Mouse (Mus musculus) limb, embryonic 12.5 days (tissue): ENCODE results near the gene Olfr655. TPM values are rescaled to one million over a fixed set of nuclear protein-coding genes. Genes with fewer than 3 reads are reported as not detected.

Source experiments
- ATAC-seq: fragments of 200-750 bp; cut with Nextera tagmentation; 2 replicates; pipeline ENCODE4 v1.8.0; 2017; ENCODE audit warnings: low read depth, moderate TSS enrichment; ENCODE audit not compliant: insufficient number of reproducible peaks, insufficient read depth, low FRiP score, low TSS enrichment
- H3K27ac ChIP-seq: fragments of 300-500 bp; sonication (generic); 2 replicates; pipeline ENCODE4 v1.5.1; 2016; ENCODE audit warnings: mild to moderate bottlenecking, moderate library complexity
- H3K27me3 ChIP-seq: fragments of 300-500 bp; sonication (generic); 2 replicates; pipeline ENCODE4 v1.6.1; 2016; ENCODE audit warnings: mild to moderate bottlenecking, moderate library complexity
- H3K36me3 ChIP-seq: fragments of 300-500 bp; sonication (generic); 2 replicates; pipeline ENCODE4 v1.6.1; 2016; ENCODE audit warnings: mild to moderate bottlenecking, moderate library complexity
- H3K4me1 ChIP-seq: fragments of 300-500 bp; sonication (generic); replicated peaks from 2 replicates; pipeline ENCODE4 v1.6.1; 2016
- H3K4me2 ChIP-seq: fragments of 300-500 bp; sonication (generic); 2 replicates; pipeline ENCODE4 v1.6.1; 2016; ENCODE audit warnings: mild to moderate bottlenecking, moderate library complexity
- H3K4me3 ChIP-seq: fragments of 300-500 bp; sonication (generic); replicated peaks from 2 replicates; pipeline ENCODE4 v1.5.1; 2016; ENCODE audit warnings: mild to moderate bottlenecking
- H3K9ac ChIP-seq: fragments of 300-500 bp; sonication (generic); replicated peaks from 2 replicates; pipeline ENCODE4 v1.6.1; 2016; ENCODE audit warnings: mild to moderate bottlenecking, moderate library complexity
- H3K9me3 ChIP-seq: fragments of 300-500 bp; sonication (generic); 2 replicates; pipeline ENCODE4 v1.6.1; 2016; ENCODE audit warnings: mild to moderate bottlenecking, moderate library complexity
- WGBS: fragments of 180-500 bp; shearing (Covaris S2); methylation state at CpG from one replicate; pipeline ENCODE4 v1.1.7; 2016; 5-methylcytosine and 5-hydroxymethylcytosine counted together
- polyA plus RNA-seq: library from polyadenylated mRNA; unstranded; fragments of >200 nt; fragmentation: Nextera tagmentation; extraction: Ambion mirVana; gene quantifications from 2 replicates; pipeline ENCODE4 v1.2.1, GENCODE M21; 2016

The Olfr655 gene
- not detected in 2 replicates for polyA plus RNA-seq

DNA sequence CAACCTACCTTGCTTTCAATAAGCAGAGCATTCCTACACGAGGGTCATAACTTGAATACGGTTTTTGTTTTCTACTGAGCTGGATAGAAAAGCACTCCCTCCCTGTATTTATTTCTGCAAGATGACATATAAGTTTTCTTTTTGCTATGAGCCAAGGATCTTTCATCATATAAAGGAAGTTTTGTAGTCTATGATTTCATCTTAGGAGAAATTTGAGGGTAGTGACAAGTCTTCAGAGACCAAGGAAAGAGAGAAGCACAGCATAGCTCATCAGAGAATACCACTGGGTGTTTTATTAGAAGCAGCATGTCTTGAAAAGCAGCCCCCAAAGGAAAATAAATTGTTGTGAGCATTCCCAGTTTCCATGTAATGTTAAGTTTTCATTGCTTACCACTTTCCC is at the start of gene Olfr655:
Gene Olfr655, minus strand, starts transcription at position 101 of the 400 bp plus-strand sequence.
- WGBS, result 90% methylated on average over 2 of the region's 2 CpGs
- Histone ChIP-seq H3K4me1 (no peaks in the 10 kb centered on the region), H3K4me3 (no peak within 1 kb of the TSS), H3K9ac (no peak within 1 kb of the TSS), H3K9me3 (no peaks in the 10 kb centered on the region), H3K27ac (no peak within 1 kb of the TSS), H3K4me2 (no peak within 1 kb of the TSS), H3K36me3 (no peaks in the 10 kb centered on the region), H3K27me3 (no peaks in the 10 kb centered on the region)
- ATAC-seq, result no peak

DNA sequence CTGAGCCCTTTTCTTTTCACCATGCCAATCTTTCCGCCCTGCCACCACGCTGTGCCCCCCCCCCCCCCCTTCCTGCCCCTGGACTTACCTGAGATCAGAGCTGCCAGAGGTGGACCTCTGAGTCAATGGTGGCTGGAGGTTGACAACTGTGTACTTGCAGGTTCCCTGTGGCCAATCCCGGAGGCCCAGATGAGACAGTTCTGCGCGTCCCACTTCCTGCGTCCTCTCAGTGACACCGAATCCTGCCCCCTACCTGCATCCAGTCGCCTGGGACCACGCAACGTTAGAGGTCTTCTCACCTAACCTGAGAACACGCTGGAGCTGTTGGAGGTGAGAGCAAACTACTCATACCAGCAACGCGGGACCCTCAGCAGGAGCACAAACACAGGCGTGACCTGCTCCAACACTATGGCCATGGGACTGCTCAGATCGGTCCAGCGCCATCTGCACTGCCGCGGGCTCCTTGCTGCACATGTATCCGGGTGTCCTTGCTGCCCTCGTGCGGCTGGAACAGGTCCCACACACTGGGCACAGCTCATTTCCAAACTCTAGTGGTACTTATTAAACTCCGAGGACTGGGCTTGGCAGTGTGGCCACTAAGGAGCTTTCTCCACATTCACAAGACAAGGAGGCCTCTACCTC is 45.4 kb upstream of the Olfr655 start, which contains the start of gene Olfr658:
Gene Olfr658, minus strand, starts transcription at position 465 of the 642 bp plus-strand sequence.
- H3K9ac ChIP-seq, result no peak within 1 kb of the TSS
- no peaks in the 10 kb centered on the region for H3K4me1 ChIP-seq
- H3K27me3 ChIP-seq, result no peaks in the 10 kb centered on the region
- no peak within 1 kb of the TSS for H3K27ac ChIP-seq
- peak within 1 kb of the TSS; percentile 46 for H3K4me2 ChIP-seq
- peak; percentile 79; the same call in 1 of the 2 replicates for ATAC-seq
- peak within 1 kb of the TSS; percentile 19; the same call in 1 of the 2 replicates for H3K4me3 ChIP-seq
- H3K9me3 ChIP-seq, result no peaks in the 10 kb centered on the region
- no peaks in the 10 kb centered on the region for H3K36me3 ChIP-seq
- 24% methylated on average over 20 of the region's 22 CpGs for WGBS

DNA sequence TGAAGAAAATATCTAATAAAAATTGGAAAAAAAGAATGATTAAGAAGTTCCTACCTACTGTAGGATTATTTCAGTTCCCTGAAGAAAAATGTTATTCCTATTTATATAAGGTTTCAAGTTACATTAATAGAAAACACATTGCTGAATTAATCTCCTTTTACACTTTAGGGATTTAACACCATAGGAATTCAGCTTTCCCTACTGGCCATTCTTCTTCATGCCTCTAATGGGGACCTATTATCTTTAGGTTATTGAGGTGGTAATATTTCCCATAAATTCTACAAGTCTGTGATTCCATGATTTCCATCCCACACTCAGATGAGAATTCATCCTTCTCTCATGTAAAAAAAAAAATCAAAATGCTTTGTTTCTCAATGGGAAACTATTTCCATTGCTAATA is 22.9 kb upstream of the Olfr655 start, which contains the start of gene Olfr657:
Gene Olfr657, plus strand, starts transcription at position 301 of the 400 bp plus-strand sequence.
- no peak within 1 kb of the TSS for H3K9ac ChIP-seq
- no peaks in the 10 kb centered on the region for H3K27me3 ChIP-seq
- no peaks in the 10 kb centered on the region for H3K4me1 ChIP-seq
- H3K36me3 ChIP-seq, result no peaks in the 10 kb centered on the region
- no peak within 1 kb of the TSS for H3K4me3 ChIP-seq
- H3K27ac ChIP-seq, result no peak within 1 kb of the TSS
- no peak for ATAC-seq
- no peak within 1 kb of the TSS for H3K4me2 ChIP-seq
- no peaks in the 10 kb centered on the region for H3K9me3 ChIP-seq

DNA sequence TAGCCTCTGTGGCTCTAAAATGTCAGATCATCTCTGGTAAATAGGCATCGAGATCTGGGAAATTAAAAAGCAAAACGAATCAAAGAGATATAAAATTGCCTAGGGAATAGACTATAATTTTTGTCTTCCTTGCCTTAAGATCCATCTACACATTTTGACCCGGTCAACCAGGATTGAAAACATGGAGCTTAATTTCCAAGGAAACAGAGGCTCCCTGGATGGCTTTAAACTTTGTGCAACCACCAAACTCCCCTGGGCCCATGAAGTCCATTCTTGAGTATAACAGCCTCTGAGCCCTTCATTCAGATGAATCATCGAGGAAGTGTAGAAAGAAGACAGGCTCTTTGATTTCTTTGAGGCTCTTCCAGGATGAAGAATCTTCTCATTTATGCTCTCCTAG is 12.1 kb upstream of the Olfr655 start, which contains the start of gene Olfr656:
Gene Olfr656, plus strand, starts transcription at position 301 of the 400 bp plus-strand sequence.
- no peaks in the 10 kb centered on the region for H3K4me1 ChIP-seq
- H3K9me3 ChIP-seq, result no peaks in the 10 kb centered on the region
- ATAC-seq, result no peak
- H3K27me3 ChIP-seq, result no peaks in the 10 kb centered on the region
- H3K4me2 ChIP-seq, result no peak within 1 kb of the TSS
- no peak within 1 kb of the TSS for H3K27ac ChIP-seq
- 84% methylated on average over 4 of the region's 4 CpGs for WGBS
- no peaks in the 10 kb centered on the region for H3K36me3 ChIP-seq
- no peak within 1 kb of the TSS for H3K9ac ChIP-seq
- H3K4me3 ChIP-seq, result no peak within 1 kb of the TSS

DNA sequence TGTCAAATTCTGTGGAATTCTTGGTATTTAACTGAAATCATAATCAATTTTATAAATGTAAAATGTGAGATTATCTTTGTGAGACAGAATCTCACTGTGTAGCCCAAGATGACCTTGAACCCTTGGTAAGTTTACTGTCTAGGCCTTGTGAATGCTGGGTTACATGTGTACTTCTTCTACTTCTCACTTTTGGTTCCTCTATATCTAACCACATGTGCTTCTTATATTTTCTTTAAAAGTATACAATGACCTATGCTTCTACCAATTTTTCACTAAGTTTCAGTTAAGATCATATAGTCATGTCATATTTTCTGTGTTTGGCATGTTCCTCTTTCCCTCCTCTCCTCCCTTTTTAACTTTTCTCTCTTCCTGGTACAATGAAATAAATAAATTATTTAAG is 3.1 kb upstream of the Olfr655 start:
- no peaks in the 10 kb centered on the region for H3K27me3 ChIP-seq
- H3K4me3 ChIP-seq, result no peak overlapping the region
- H3K36me3 ChIP-seq, result no peaks in the 10 kb centered on the region
- no peak overlapping the region for H3K27ac ChIP-seq
- no peak overlapping the region for H3K4me2 ChIP-seq
- no peaks in the 10 kb centered on the region for H3K4me1 ChIP-seq
- no peaks in the 10 kb centered on the region for H3K9me3 ChIP-seq
- ATAC-seq, result no peak
- H3K9ac ChIP-seq, result no peak overlapping the region

DNA sequence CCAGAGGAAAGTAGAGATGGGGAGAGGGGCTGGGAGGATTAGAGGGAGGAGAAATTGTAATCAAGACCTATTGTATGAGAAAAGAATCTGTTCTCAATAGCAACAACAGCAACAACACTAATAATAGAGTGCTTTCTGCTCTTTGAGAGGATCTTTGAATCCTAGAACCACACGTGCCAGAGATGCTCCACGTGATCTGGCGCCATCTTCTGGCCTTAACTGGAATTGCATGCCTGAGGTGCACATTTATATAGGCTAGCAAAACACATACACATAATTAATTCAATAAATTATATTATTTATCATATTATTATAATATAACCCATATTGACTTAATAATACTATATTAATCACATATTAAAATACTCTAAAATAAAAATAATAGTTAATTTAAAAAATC is 1.6 kb upstream of the Olfr655 start:
- H3K4me3 ChIP-seq, result no peak overlapping the region
- no peaks in the 10 kb centered on the region for H3K4me1 ChIP-seq
- no peak for ATAC-seq
- no peaks in the 10 kb centered on the region for H3K27me3 ChIP-seq
- no peak overlapping the region for H3K9ac ChIP-seq
- H3K27ac ChIP-seq, result no peak overlapping the region
- no peak overlapping the region for H3K4me2 ChIP-seq
- no peaks in the 10 kb centered on the region for H3K36me3 ChIP-seq
- no peaks in the 10 kb centered on the region for H3K9me3 ChIP-seq
- 4% methylated on average over 3 of the region's 3 CpGs for WGBS

DNA sequence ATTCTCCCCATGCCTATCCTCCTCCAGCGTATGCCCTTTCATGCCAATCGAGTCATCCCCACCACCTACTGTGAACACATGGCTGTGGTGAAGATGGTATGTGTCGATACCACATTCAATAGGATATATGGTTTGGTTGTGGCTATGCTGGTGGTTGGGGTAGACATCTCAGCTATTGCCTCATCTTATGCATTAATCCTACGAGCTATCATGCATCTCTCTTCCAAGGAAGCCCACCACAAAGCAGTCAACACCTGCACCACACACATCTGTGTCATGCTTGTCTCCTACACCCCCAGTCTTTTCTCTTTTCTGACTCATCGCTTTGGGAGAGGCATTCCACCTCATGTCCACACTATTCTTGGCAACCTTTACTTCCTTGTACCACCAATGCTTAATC is 13.3 kb downstream of the Olfr655 start:
- Histone ChIP-seq H3K27me3 (no peaks in the 10 kb centered on the region), H3K36me3 (no peaks in the 10 kb centered on the region), H3K9me3 (no peaks in the 10 kb centered on the region), H3K4me1 (no peaks in the 10 kb centered on the region), H3K4me3 (no peak overlapping the region), H3K27ac (no peak overlapping the region), H3K4me2 (no peak overlapping the region), H3K9ac (no peak overlapping the region)
- no peak for ATAC-seq
- 83% methylated on average over 5 of the region's 5 CpGs for WGBS

DNA sequence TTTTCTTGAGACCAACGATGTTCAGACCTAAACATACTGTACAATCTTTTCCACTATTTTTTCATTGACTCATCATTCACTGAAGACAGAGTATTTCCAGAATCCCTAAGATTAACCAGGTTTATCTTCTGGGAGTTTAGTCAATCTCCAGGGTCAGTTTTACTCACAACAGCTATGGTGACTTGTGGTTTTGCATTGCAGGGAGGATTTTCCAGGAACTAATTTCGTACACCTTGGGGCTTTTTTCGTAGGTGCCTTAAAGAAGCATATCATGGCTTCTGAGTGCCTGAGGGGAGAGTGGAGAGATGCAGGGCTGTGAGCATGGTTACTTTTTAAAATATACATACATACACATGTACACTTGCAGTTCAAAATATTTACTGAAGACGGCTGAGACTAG is 14.9 kb downstream of the Olfr655 start, which contains the start of gene Olfr654:
Gene Olfr654, plus strand, starts transcription at position 301 of the 400 bp plus-strand sequence.
- ATAC-seq, result no peak
- H3K4me3 ChIP-seq, result no peak within 1 kb of the TSS
- H3K27ac ChIP-seq, result no peak within 1 kb of the TSS
- WGBS, result 87% methylated on average over 4 of the region's 4 CpGs
- H3K4me2 ChIP-seq, result no peak within 1 kb of the TSS
- H3K4me1 ChIP-seq, result no peaks in the 10 kb centered on the region
- H3K9me3 ChIP-seq, result no peaks in the 10 kb centered on the region
- H3K9ac ChIP-seq, result no peak within 1 kb of the TSS
- no peaks in the 10 kb centered on the region for H3K36me3 ChIP-seq
- H3K27me3 ChIP-seq, result no peaks in the 10 kb centered on the region

DNA sequence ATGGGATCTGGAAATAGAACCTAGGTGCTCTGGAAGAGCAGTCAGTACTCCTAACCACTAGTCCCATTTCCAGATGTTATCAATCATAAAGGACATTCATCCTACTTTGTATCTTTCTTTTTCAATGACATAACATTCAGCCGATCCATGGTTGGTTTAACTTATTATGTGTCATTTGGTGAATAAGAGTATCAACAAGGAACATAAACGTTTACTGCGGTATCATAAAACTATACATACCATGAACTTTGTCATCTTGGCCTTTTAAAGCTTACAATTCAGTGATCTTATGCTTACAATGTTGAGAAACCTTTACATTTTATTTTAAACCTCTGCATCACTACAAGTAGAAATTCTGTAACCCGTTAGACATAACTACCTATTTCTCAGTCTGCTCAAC is 20.1 kb downstream of the Olfr655 start:
- Histone ChIP-seq H3K27me3 (no peaks in the 10 kb centered on the region), H3K4me2 (no peak overlapping the region), H3K9ac (no peak overlapping the region), H3K4me3 (no peak overlapping the region), H3K4me1 (no peaks in the 10 kb centered on the region), H3K27ac (no peak overlapping the region), H3K36me3 (no peaks in the 10 kb centered on the region), H3K9me3 (no peaks in the 10 kb centered on the region)
- WGBS, result 87% methylated on average over 4 of the region's 4 CpGs
- ATAC-seq, result no peak

DNA sequence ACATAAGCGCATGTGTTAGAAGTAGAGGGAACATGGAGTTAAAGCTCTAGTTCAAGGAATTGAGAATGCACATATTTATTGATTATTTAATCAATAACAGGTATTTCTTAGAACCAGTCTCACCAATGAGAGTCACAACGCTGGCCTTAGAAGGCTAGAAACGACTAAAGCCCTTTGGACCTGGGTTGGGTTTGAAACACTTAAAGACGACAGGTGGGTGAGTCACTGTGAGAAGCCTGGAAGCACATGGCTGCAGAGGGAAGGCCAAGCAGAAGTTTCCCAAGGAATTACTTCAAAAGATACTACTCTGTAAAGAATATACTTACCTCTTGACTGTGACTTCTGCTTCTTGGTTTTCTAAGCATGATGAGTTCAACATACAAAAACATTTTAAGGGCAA is 20.7 kb downstream of the Olfr655 start:
- Histone ChIP-seq H3K4me1 (no peaks in the 10 kb centered on the region), H3K4me2 (no peak overlapping the region), H3K9me3 (no peaks in the 10 kb centered on the region), H3K27me3 (no peaks in the 10 kb centered on the region), H3K4me3 (no peak overlapping the region), H3K9ac (no peak overlapping the region), H3K36me3 (no peaks in the 10 kb centered on the region), H3K27ac (no peak overlapping the region)
- 92% methylated on average over 4 of the region's 4 CpGs for WGBS
- ATAC-seq, result no peak

DNA sequence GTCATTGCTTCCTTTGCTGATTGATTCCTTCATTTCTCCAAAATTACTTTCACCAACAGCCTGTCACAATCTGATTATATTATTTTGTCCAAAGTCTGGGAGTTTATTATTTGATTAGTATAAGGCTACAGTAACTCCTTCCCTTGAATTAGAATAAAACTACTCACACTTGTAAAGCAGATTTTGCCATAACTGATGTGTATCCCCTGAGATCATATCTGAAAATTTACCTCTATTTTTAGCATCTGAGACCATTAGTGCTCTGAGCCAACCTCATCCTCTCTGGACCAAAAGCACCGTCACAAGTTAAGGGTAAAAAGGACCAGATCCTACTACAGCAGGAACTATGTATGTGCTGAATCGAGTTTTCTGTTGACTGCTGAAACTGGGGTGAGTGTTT is 24.6 kb downstream of the Olfr655 start, which contains the start of gene Olfr653:
Gene Olfr653, plus strand, starts transcription at position 301 of the 400 bp plus-strand sequence.
- Histone ChIP-seq H3K27ac (no peak within 1 kb of the TSS), H3K36me3 (no peaks in the 10 kb centered on the region)

DNA sequence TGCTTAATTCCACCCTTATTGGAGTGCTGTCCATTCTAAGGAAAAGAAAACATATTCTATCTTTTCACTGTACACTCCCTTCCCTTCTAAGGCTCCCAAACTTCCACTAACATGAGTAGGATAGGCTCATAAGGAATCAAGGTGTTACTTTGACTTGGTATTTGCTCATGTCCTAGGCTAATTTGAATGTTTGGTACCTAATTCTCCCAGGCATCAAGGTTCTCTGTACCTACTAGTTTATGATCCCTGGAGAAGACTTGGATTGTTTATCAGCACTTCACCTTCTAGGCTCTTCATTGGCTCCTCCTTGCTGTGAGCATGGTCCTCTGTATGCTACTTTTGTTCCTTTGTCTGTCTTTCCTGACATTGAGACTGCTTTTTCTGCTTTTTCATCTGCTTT is 41.0 kb downstream of the Olfr655 start, which contains the start of gene Olfr652:
Gene Olfr652, plus strand, starts transcription at position 301 of the 400 bp plus-strand sequence.
- H3K4me1 ChIP-seq, result no peaks in the 10 kb centered on the region
- no peak within 1 kb of the TSS for H3K4me2 ChIP-seq
- no peaks in the 10 kb centered on the region for H3K36me3 ChIP-seq
- H3K27ac ChIP-seq, result no peak within 1 kb of the TSS
- no peak for ATAC-seq
- H3K9me3 ChIP-seq, result no peaks in the 10 kb centered on the region
- H3K9ac ChIP-seq, result no peak within 1 kb of the TSS
- no peaks in the 10 kb centered on the region for H3K27me3 ChIP-seq
- no peak within 1 kb of the TSS for H3K4me3 ChIP-seq

More for the DNA sequence above, 24.6 kb downstream of the Olfr655 start, which contains the start of gene Olfr653:
- Histone ChIP-seq H3K9me3 (no peaks in the 10 kb centered on the region), H3K4me3 (no peak within 1 kb of the TSS), H3K4me1 (no peaks in the 10 kb centered on the region), H3K4me2 (no peak within 1 kb of the TSS), H3K27me3 (no peaks in the 10 kb centered on the region), H3K9ac (no peak within 1 kb of the TSS)
- 82% methylated on average over 2 of the region's 2 CpGs for WGBS
- ATAC-seq, result no peak
